Mouse (Mus musculus) bone marrow, adult 2 months (tissue): Measurements from ENCODE around the gene Mapk14.

Experiments
- CTCF ChIP-seq: fragments of 200-500 bp; IDR thresholded peaks from 2 replicates; pipeline ENCODE4 v1.5.1; 2011; ENCODE audit warnings: low read length, control low read depth; ENCODE audit not compliant: control insufficient read depth, insufficient read depth
- POLR2A ChIP-seq: fragments of 200-500 bp; IDR thresholded peaks from 2 replicates; pipeline ENCODE4 v1.6.1; 2011; ENCODE audit warnings: low read depth, mild to moderate bottlenecking, control low read depth, low read length, borderline replicate concordance; ENCODE audit not compliant: control insufficient read depth

- TF ChIP-seq CTCF (no peak), POLR2A (no peak)
These were observed 86.3 kb downstream of the Mapk14 start for GRCm38 (mm10) chr17:28777231-28778005.
